Mouse (Mus musculus): ENCODE measurements at regions not wholly inside any gene's neighbourhood (a gene's known extent, or its start where the extent isn't known, plus 50 kb on each side); places are given as distances from the start of the nearest gene placed in this dataset.
A peak's percentile ranks its signal among the peaks of the same experiment; 100 is the strongest.

GRCm38 (mm10) chr3:21842545-21843291, 233.7 kb upstream of the Tbl1xr1 start:
- H3K27ac ChIP-seq, result peak overlapping the region; percentile 31

GRCm38 (mm10) chr3:21843292-21843852, 233.1 kb upstream of the Tbl1xr1 start:
- no peaks in the 10 kb centered on the region for H3K36me3 ChIP-seq
- peaks cover 30% of the 10 kb centered on the region for H3K4me1 ChIP-seq (replicated peaks)
- no peaks in the 10 kb centered on the region for H3K27me3 ChIP-seq
- ATAC-seq (ENCODE audit: low FRiP score), result no peak
- no peak overlapping the region for H3K9ac ChIP-seq
- H3K4me2 ChIP-seq, result no peak overlapping the region
- WGBS, result 48% methylated on average over 5 of the region's 5 CpGs
- peak overlapping the region; percentile 31 for H3K27ac ChIP-seq
- no peaks in the 10 kb centered on the region for H3K9me3 ChIP-seq
- no peak overlapping the region for H3K4me3 ChIP-seq

More at GRCm38 (mm10) chr3:21842545-21843291, 233.7 kb upstream of the Tbl1xr1 start:
- H3K36me3 ChIP-seq, result no peaks in the 10 kb centered on the region
- no peak overlapping the region for H3K4me3 ChIP-seq
- H3K27me3 ChIP-seq, result no peaks in the 10 kb centered on the region
- ATAC-seq (ENCODE audit: low FRiP score), result peak; percentile 50
- peak overlapping the region; percentile 25 for H3K4me2 ChIP-seq
- WGBS, result 32% methylated on average over 10 of the region's 10 CpGs
- no peak overlapping the region for H3K9ac ChIP-seq
- no peaks in the 10 kb centered on the region for H3K9me3 ChIP-seq
- peaks cover 30% of the 10 kb centered on the region for H3K4me1 ChIP-seq (replicated peaks)

GRCm38 (mm10) chr3:21849831-21850230, 226.6 kb upstream of the Tbl1xr1 start:
- no peaks in the 10 kb centered on the region for H3K4me1 ChIP-seq (replicated peaks)
- H3K9me3 ChIP-seq, result no peaks in the 10 kb centered on the region
- no peaks in the 10 kb centered on the region for H3K36me3 ChIP-seq
- ATAC-seq (ENCODE audit: low FRiP score), result no peak
- no peak overlapping the region for H3K4me2 ChIP-seq
- 85% methylated on average over 5 of the region's 5 CpGs for WGBS
- no peak overlapping the region for H3K27ac ChIP-seq
- no peak overlapping the region for H3K4me3 ChIP-seq
- H3K27me3 ChIP-seq, result no peaks in the 10 kb centered on the region
- no peak overlapping the region for H3K9ac ChIP-seq

- H3K9me3 ChIP-seq, result no peaks in the 10 kb centered on the region
Observed at GRCm38 (mm10) chr3:21850977-21851376, 225.5 kb upstream of the Tbl1xr1 start.

GRCm38 (mm10) chr3:21854340-21854739, 222.1 kb upstream of the Tbl1xr1 start:
- no peak overlapping the region for H3K4me2 ChIP-seq
- 82% methylated on average over 2 of the region's 2 CpGs for WGBS
- H3K27ac ChIP-seq, result no peak overlapping the region
- H3K9ac ChIP-seq, result no peak overlapping the region
- H3K9me3 ChIP-seq, result no peaks in the 10 kb centered on the region
- no peaks in the 10 kb centered on the region for H3K4me1 ChIP-seq (replicated peaks)
- H3K27me3 ChIP-seq, result no peaks in the 10 kb centered on the region
- no peak overlapping the region for H3K4me3 ChIP-seq
- no peaks in the 10 kb centered on the region for H3K36me3 ChIP-seq
- no peak for ATAC-seq (ENCODE audit: low FRiP score)

More at GRCm38 (mm10) chr3:21850977-21851376, 225.5 kb upstream of the Tbl1xr1 start:
- Histone ChIP-seq H3K27ac (no peak overlapping the region), H3K4me3 (no peak overlapping the region), H3K27me3 (no peaks in the 10 kb centered on the region), H3K9ac (no peak overlapping the region), H3K4me1 (replicated peaks) (no peaks in the 10 kb centered on the region), H3K4me2 (no peak overlapping the region), H3K36me3 (no peaks in the 10 kb centered on the region)
- 96% methylated on average over 2 of the region's 2 CpGs for WGBS
- ATAC-seq (ENCODE audit: low FRiP score), result no peak; the same call in 1 of the 2 replicates

GRCm38 (mm10) chr3:21859436-21859835, 217.0 kb upstream of the Tbl1xr1 start:
- H3K36me3 ChIP-seq, result no peaks in the 10 kb centered on the region
- H3K27me3 ChIP-seq, result no peaks in the 10 kb centered on the region
- H3K4me1 ChIP-seq (replicated peaks), result no peaks in the 10 kb centered on the region
- no peak overlapping the region for H3K4me3 ChIP-seq
- no peak overlapping the region for H3K9ac ChIP-seq
- no peaks in the 10 kb centered on the region for H3K9me3 ChIP-seq
- no peak overlapping the region for H3K4me2 ChIP-seq
- no peak for ATAC-seq (ENCODE audit: low FRiP score)
- H3K27ac ChIP-seq, result no peak overlapping the region
- WGBS, result 100% methylated on average over 1 of the region's 1 CpGs

- no peaks in the 10 kb centered on the region for H3K9me3 ChIP-seq
- H3K4me3 ChIP-seq, result no peak overlapping the region
- no peaks in the 10 kb centered on the region for H3K27me3 ChIP-seq
- H3K4me2 ChIP-seq, result no peak overlapping the region
- no peak for ATAC-seq (ENCODE audit: low FRiP score)
- 60% methylated on average over 4 of the region's 4 CpGs for WGBS
- no peaks in the 10 kb centered on the region for H3K4me1 ChIP-seq (replicated peaks)
- no peaks in the 10 kb centered on the region for H3K36me3 ChIP-seq
- no peak overlapping the region for H3K27ac ChIP-seq
- no peak overlapping the region for H3K9ac ChIP-seq
Observed at GRCm38 (mm10) chr3:21860915-21861635, 215.4 kb upstream of the Tbl1xr1 start.

GRCm38 (mm10) chr3:21861636-21861970, 214.8 kb upstream of the Tbl1xr1 start:
- Histone ChIP-seq H3K27ac (no peak overlapping the region), H3K4me3 (no peak overlapping the region), H3K4me1 (replicated peaks) (no peaks in the 10 kb centered on the region), H3K9ac (no peak overlapping the region), H3K4me2 (no peak overlapping the region), H3K27me3 (no peaks in the 10 kb centered on the region), H3K36me3 (no peaks in the 10 kb centered on the region), H3K9me3 (no peaks in the 10 kb centered on the region)
- no peak for ATAC-seq (ENCODE audit: low FRiP score)
- 91% methylated on average over 4 of the region's 4 CpGs for WGBS

- Histone ChIP-seq H3K4me2 (no peak overlapping the region), H3K4me3 (no peak overlapping the region), H3K9ac (no peak overlapping the region), H3K27me3 (no peaks in the 10 kb centered on the region), H3K36me3 (no peaks in the 10 kb centered on the region), H3K4me1 (replicated peaks) (no peaks in the 10 kb centered on the region), H3K9me3 (no peaks in the 10 kb centered on the region), H3K27ac (no peak overlapping the region)
- 49% methylated on average over 5 of the region's 5 CpGs for WGBS
- no peak for ATAC-seq (ENCODE audit: low FRiP score)
Observed at GRCm38 (mm10) chr3:21864391-21864790, 212.1 kb upstream of the Tbl1xr1 start.

- Histone ChIP-seq H3K4me1 (replicated peaks) (no peaks in the 10 kb centered on the region), H3K4me3 (no peak overlapping the region), H3K27me3 (no peaks in the 10 kb centered on the region), H3K9me3 (no peaks in the 10 kb centered on the region), H3K9ac (no peak overlapping the region), H3K4me2 (no peak overlapping the region), H3K36me3 (no peaks in the 10 kb centered on the region), H3K27ac (no peak overlapping the region)
- 96% methylated on average over 1 of the region's 1 CpGs for WGBS
- ATAC-seq (ENCODE audit: low FRiP score), result no peak
Observed at GRCm38 (mm10) chr3:21865856-21866255, 210.6 kb upstream of the Tbl1xr1 start.

GRCm38 (mm10) chr3:21878396-21878795, 198.1 kb upstream of the Tbl1xr1 start:
- Histone ChIP-seq H3K9ac (no peak overlapping the region), H3K27me3 (no peaks in the 10 kb centered on the region), H3K9me3 (no peaks in the 10 kb centered on the region), H3K4me2 (no peak overlapping the region), H3K4me1 (replicated peaks) (no peaks in the 10 kb centered on the region), H3K36me3 (no peaks in the 10 kb centered on the region), H3K27ac (no peak overlapping the region), H3K4me3 (no peak overlapping the region)
- WGBS, result 91% methylated on average over 2 of the region's 2 CpGs
- no peak for ATAC-seq (ENCODE audit: low FRiP score)

- no peak for ATAC-seq (ENCODE audit: low FRiP score)
Observed at GRCm38 (mm10) chr3:21884216-21884615, 192.2 kb upstream of the Tbl1xr1 start.

More at GRCm38 (mm10) chr3:21884216-21884615, 192.2 kb upstream of the Tbl1xr1 start:
- 84% methylated on average over 3 of the region's 3 CpGs for WGBS
- H3K9ac ChIP-seq, result no peak overlapping the region
- H3K36me3 ChIP-seq, result no peaks in the 10 kb centered on the region
- H3K4me2 ChIP-seq, result no peak overlapping the region
- H3K27me3 ChIP-seq, result no peaks in the 10 kb centered on the region
- no peak overlapping the region for H3K27ac ChIP-seq
- H3K4me3 ChIP-seq, result no peak overlapping the region
- no peaks in the 10 kb centered on the region for H3K9me3 ChIP-seq
- H3K4me1 ChIP-seq (replicated peaks), result no peaks in the 10 kb centered on the region
